Mouse (Mus musculus): ENCODE results near the gene Dsn1.

The Dsn1 gene

DNA sequence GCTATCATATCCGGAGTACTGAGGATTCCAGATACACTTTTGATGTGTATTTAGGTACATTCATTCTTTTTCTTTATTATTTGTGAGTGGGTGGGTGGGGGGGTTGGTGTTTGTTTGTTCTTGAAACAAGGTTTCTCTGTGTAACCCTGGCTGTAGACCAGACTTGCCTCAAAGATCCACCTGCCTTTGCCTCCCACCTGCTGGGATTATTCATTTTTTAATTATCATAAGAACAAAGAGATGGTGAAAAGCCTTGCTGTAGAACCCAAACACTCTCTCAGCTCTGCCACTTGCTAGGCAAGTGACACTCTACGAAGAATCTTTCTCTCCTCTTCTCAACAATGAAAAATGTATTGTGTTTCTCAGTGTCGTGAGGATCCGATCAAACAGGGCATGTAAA lies 12.3 kb upstream of the Dsn1 start:
- 81% methylated on average over 4 of the region's 4 CpGs for WGBS

GRCm38 (mm10) chr2:157016529-157017270 lies 9.7 kb upstream of the Dsn1 start:
- 73% methylated on average over 18 of the region's 18 CpGs for WGBS

GRCm38 (mm10) chr2:157012341-157012740 lies 5.4 kb upstream of the Dsn1 start:
- 86% methylated on average over 6 of the region's 6 CpGs for WGBS

- WGBS = 31% methylated on average over 11 of the region's 11 CpGs
Measured at GRCm38 (mm10) chr2:157010634-157011310, 3.8 kb upstream of the Dsn1 start.

DNA sequence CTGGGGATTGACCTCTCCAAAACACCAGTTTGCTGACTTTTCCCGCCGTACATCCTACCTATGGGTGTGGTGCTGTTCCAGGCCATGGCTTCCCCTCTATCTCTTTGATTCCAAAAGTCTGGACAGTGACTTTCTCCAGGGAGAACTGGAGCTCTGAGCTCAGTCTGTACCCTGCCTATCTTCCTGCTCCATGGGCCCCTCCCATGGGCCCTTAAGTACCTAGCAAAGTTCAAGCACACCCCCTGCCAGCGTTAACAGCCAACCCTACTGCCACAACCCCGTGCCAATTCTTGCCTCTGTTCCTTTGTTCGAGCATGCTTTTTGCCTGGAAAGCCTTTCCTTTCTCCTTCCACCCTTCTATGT lies 261 bp upstream of the Dsn1 start:
- 17% methylated on average over 5 of the region's 5 CpGs for WGBS

DNA sequence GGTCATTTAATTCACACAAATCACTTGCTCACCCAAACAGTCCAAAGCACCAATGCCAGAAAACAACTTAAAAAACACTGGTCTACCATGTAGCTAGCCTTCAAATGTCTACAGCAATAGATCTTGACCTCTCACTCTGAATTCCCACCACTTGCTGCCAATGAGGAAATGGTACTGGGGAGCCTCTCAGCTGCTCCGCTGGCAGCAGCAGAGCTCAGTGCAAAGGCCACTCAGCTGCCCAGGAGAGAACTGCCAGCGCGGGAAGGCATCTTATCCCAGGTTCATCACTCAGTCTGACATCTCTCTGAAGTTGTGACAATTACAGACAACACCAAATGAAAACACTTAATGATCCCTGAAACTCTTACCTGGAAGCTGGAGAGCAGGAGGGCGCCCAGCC lies 4.6 kb downstream of the Dsn1 start:
- 96% methylated on average over 4 of the region's 4 CpGs for WGBS

DNA sequence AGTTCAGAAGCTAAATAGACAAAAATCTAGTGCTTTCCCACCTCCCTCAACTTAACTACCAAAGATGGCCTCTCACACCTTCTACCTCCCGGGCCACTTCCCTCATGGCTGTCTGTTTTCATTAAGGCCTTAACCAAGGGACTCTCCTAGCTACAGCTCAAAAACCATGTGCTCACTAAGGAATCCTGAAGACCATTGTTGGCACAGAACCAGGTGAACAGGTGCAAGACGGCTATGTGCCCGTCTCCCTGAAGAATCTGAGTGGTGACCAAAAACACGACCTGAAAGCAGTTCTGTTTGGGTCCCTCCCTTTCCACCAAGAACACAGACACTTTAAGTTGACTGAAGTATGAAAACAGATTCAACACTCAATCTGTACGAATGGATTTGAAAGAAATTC lies 8.7 kb downstream of the Dsn1 start:
- WGBS = 86% methylated on average over 5 of the region's 5 CpGs

GRCm38 (mm10) chr2:156996576-156996975 lies 10.4 kb downstream of the Dsn1 start:
- WGBS = 47% methylated on average over 6 of the region's 6 CpGs

GRCm38 (mm10) chr2:156991470-156992319 lies 15.3 kb downstream of the Dsn1 start, which contains the start of gene Ndrg3:
TSS of gene Ndrg3 (minus strand) at chr2:156992056.
- WGBS = under 1% methylated on average over 65 of the region's 66 CpGs

DNA sequence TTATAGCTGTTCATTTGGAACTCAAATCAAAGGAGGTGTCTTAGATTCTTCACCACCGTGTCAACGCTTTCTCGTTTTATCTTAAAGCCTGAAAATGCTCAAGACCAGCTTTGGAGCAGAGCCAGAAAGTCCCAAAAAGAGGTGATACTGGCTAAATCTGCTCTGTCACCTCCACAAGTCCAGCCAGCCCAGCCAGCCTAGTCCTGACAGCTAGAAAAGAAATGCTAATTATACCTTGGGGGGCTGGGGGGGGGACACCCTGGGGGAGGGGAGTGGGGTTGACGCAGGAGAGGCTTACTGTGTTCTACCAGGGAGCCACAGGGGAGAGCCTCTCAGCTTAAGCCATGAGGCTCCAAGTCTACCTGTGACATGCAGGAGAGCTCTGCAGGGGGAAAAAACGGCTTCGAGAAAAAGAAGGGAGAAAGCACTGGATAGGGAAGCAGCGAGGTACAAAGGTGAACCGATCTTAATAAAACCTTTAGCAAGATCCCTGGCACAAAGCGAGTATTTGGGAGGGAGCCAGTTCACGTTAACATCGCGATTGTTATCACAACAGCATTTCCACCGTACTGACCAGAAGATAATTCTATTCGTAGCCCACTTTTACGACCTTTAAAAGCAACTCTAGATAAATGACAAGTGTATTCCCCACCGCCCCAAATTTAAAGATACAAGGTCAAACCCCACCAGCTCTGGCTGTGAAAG lies 16.1 kb downstream of the Dsn1 start:
- 7% methylated on average over 16 of the region's 16 CpGs for WGBS

GRCm38 (mm10) chr2:156987316-156987715 lies 19.6 kb downstream of the Dsn1 start:
- 59% methylated on average over 3 of the region's 3 CpGs for WGBS

DNA sequence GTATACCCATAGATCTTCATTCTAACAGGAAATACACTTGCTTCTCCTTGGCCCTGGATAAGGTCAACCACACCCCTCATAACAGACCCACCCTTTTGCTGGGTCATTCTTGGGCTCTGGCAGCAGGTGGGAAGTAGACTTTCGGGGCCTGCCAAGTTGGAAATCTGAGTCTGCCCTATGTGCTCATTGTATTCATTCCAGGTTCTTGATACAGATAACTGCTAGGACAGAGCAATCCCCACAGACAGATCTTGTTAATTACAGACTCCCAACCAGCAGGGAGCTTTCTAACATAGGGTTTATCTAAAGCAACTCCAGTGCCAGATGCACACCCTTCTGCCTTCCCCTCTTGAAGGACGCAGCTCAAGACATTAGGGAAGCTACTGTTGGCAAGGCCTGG lies 24.1 kb downstream of the Dsn1 start:
- WGBS = 35% methylated on average over 2 of the region's 2 CpGs

- WGBS = 77% methylated on average over 4 of the region's 4 CpGs
Measured at GRCm38 (mm10) chr2:156981291-156981690, 25.7 kb downstream of the Dsn1 start.

DNA sequence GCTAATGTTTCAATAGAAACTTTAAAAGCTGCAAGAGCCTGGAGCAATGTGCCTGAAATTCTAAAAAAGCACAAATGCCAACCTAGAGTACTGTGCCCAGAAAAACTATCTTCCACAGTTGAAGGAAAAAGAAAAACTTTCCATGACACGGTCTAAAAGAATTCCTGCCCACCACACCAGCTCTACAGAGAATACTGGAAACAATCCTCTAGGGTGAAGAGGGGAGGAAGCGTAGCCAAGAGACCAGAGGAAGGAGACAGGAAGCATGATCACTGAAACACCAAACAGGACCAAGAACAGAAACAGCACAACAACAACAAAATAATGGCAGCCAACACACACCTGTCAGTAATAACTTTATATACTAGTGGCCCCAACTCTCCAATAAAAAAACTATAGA lies 26.9 kb downstream of the Dsn1 start:
- 32% methylated on average over 2 of the region's 2 CpGs for WGBS

DNA sequence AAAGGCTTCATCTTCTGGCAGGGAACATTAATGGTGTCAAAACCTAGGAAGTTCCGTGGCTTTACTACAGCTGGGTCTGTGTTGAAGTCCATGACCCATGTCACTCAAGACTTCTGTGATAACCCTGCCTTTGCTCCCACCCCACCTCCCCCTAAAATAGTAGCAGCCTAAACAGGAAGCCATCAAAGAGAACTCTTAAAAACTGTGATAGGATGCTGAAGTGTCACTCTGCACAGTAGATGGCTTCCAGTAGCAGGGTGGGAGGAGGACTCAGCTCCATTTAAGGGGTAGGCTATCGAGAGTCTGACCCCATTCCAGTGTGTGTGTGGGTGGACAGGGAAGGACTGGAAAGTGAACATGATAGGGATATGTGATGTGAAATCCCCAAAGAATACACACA lies 32.0 kb downstream of the Dsn1 start:
- WGBS = 45% methylated on average over 2 of the region's 2 CpGs

DNA sequence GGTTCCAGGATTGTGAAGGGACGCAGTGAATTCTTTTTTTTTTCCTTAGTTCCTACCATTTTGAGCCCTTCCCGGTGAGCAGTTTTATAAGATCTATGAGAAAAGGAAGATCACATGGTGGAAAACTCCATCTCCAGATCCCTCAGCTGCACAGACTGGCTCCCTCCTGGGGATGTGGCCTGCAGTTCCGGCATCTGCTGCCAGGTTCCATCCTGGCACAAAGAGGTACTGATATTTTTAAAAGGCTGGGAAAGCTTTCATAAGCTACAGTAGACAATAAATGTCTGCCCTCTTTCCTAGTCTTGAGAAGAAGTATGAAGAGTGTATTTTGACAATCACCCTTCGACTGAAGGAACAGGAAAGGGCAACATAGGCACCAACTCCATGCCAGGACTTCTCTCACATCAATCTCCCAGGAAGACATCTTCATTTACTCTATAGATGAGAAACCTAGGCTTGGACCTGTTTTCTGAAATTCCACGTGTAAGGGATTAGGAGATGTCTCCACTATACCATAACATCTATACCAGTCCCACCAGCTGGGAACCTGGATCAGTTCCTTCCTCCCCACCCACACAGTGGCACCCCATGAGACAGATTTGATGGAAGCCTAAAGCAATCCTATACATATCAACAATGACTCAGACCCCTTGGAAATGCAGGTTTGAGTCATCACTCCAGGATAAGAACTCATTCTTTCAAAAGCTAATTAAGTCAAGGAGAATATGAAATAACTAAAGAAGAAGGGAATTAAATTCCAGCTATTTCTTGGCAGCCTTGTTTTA lies 33.4 kb downstream of the Dsn1 start:
- WGBS = 29% methylated on average over 5 of the region's 5 CpGs

- 53% methylated on average over 7 of the region's 7 CpGs for WGBS
Measured at GRCm38 (mm10) chr2:156970253-156970652, 36.7 kb downstream of the Dsn1 start.

DNA sequence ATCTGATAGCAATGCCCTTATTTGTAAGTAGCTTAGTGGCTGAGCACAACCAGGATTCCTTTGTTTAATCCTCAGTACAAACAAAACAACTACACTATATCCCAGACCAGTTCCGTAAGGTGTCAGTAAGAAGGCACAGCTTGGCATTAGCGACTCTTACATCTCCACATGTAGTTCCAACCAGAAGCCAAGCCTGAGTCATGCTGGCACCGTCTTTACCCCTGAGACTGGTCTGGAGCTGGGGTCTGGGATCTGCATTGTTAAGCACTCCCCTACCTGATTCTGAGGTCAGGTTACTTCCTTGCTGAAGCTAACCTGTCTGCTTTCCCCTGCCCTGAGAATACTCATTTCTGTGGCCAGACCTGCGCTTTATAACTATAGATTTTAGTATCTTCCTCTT lies 38.5 kb downstream of the Dsn1 start:
- WGBS = 56% methylated on average over 4 of the region's 4 CpGs

DNA sequence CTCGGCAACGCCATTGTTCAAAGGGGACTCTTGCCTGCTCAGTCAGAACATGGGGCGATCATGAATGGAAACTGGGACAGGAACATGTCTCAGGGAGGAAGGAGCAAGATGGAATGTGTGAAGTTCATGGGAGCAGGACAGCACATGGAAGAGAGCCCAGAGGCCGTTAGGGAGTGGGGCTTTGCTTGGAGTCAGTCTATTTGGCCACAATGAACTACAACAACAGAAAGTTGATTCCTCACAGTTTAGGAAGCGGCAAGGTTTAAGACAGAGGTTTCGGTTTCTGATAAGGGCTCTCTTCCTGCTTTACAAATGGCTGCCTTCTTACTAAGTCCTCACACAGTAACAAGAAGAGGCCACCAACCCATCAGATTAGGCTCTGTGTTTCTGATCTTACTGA lies 39.6 kb downstream of the Dsn1 start:
- 63% methylated on average over 6 of the region's 6 CpGs for WGBS

DNA sequence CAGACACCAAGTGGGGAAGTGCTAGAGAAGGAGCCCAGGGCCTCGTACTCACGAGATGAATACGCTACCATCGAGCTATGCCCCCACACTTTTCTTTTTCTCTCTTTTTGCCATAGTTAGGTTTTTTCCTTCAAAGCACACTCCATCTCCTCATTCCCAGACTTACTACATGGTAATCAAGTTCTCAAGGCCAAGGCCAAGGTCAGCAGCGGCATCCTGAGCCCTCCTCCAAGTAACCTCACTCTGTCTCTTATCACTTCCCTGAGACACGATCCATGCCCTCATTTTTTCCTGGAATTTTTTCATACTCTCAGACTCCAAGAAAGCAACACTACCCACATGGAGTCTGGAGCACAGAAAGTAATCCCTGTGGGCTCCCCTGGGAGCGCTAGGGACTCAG lies 43.1 kb downstream of the Dsn1 start:
- WGBS = 63% methylated on average over 7 of the region's 7 CpGs
